Mouse (Mus musculus) heart, adult 2 months (tissue): ENCODE data around the gene Arcn1. TPM values are rescaled to one million over a fixed set of nuclear protein-coding genes. Genes with fewer than 3 reads are reported as not detected.

Experiments
- DNase-seq, 2 experiments: peaks; one replicate each; pipeline ENCODE4 v3.0.0; 2021
- H3K27ac ChIP-seq: fragments of 200-600 bp; 2 replicates; pipeline ENCODE4 v1.8.1; 2022
- H3K27me3 ChIP-seq: fragments of 200-500 bp; 2 replicates; pipeline ENCODE4 v1.6.1; 2012; ENCODE audit warnings: mild to moderate bottlenecking, low read length, inconsistent platforms, mixed read lengths; ENCODE audit not compliant: control insufficient read depth, insufficient read depth
- H3K36me3 ChIP-seq: fragments of 200-500 bp; 2 replicates; pipeline ENCODE4 v1.6.1; 2012; ENCODE audit warnings: low read length, inconsistent platforms; ENCODE audit not compliant: control insufficient read depth, insufficient read depth
- H3K4me1 ChIP-seq: fragments of 200-500 bp; 2 replicates; pipeline ENCODE4 v1.6.1; 2011; ENCODE audit warnings: low read length; ENCODE audit not compliant: control insufficient read depth, insufficient read depth
- H3K4me3 ChIP-seq: fragments of 200-600 bp; 2 replicates; pipeline ENCODE4 v1.8.1; 2022
- H3K79me2 ChIP-seq: fragments of 200-500 bp; replicated peaks from 2 replicates; pipeline ENCODE4 v1.6.1; 2012; ENCODE audit warnings: mild to moderate bottlenecking, inconsistent platforms, low read length, moderate library complexity, mixed read lengths; ENCODE audit not compliant: control insufficient read depth, insufficient read depth
- H3K9ac ChIP-seq: fragments of 200-500 bp; 2 replicates; pipeline ENCODE4 v1.6.1; 2012; ENCODE audit warnings: low read depth, mild to moderate bottlenecking, control low read depth, inconsistent platforms, low read length, mixed read lengths
- CTCF ChIP-seq: fragments of 200-600 bp; IDR thresholded peaks from 2 replicates; pipeline ENCODE4 v1.8.1; 2022; ENCODE audit warnings: antibody characterized with exemption, mild to moderate bottlenecking, moderate library complexity
- EP300 ChIP-seq: fragments of 200-500 bp; IDR thresholded peaks from 2 replicates; pipeline ENCODE4 v1.6.1; 2011; ENCODE audit warnings: low read depth, low read length, control low read depth; ENCODE audit not compliant: insufficient read depth
- POLR2A ChIP-seq: fragments of 200-500 bp; IDR thresholded peaks from 2 replicates; pipeline ENCODE4 v1.6.1; 2011; ENCODE audit warnings: mild to moderate bottlenecking, low read depth, low read length, control low read depth; ENCODE audit not compliant: insufficient read depth
- WGBS: fragments of 180-500 bp; shearing (Covaris S2); methylation state at CpG from one replicate; pipeline ENCODE4 v1.1.7; 2018; 5-methylcytosine and 5-hydroxymethylcytosine counted together
- intact Hi-C: fragments of 180-260 bp; cut with DNase I; formaldehyde crosslinking; loops from one replicate; pipeline ENCODE4 v1.15.1; 2025
- polyA plus RNA-seq: library from polyadenylated mRNA; depleted of rRNA; stranded (reverse); fragments of >200 nt; gene quantifications from 2 replicates; pipeline ENCODE4 v1.2.3, GENCODE M21; 2012
- total RNA-seq, 2 experiments: library from RNA; stranded (reverse); gene quantifications; 2 replicates each; pipeline ENCODE4 v1.2.3; 2021

The Arcn1 gene
- total and polyA plus RNA-seq, 3 experiments: 28.2 to 93.9 (median 78.6) TPM

GRCm38 (mm10) chr9:44719632-44720357 lies 47.9 kb downstream of the Arcn1 start:
- Histone ChIP-seq H3K4me1 (peaks cover 25% of the 10 kb centered on the region), H3K27ac (peak overlapping the region; percentile 90)

GRCm38 (mm10) chr9:44718937-44719631 lies 48.6 kb downstream of the Arcn1 start:
- DNase-seq: no peak
- H3K27ac ChIP-seq: peak overlapping the region; percentile 90
- intact Hi-C loops: no loop called here
- TF ChIP-seq POLR2A (no peak), CTCF (no peak), EP300 (no peak)
- H3K27me3 ChIP-seq: no peaks in the 10 kb centered on the region
- H3K9ac ChIP-seq: no peak overlapping the region
- WGBS: 73% methylated on average over 12 of the region's 12 CpGs
- H3K4me1 ChIP-seq: peaks cover 22% of the 10 kb centered on the region
- peaks cover 2% of the 10 kb centered on the region for H3K79me2 ChIP-seq
- peaks cover 14% of the 10 kb centered on the region for H3K36me3 ChIP-seq
- no peak overlapping the region for H3K4me3 ChIP-seq

More at GRCm38 (mm10) chr9:44719632-44720357, 47.9 kb downstream of the Arcn1 start:
- peak in 1 of 2 experiments; percentile 34 for DNase-seq
- H3K27me3 ChIP-seq: no peaks in the 10 kb centered on the region
- WGBS: 61% methylated on average over 8 of the region's 8 CpGs
- intact Hi-C loops: no loop called here
- peaks cover 15% of the 10 kb centered on the region for H3K36me3 ChIP-seq
- H3K79me2 ChIP-seq: peaks cover 2% of the 10 kb centered on the region
- TF ChIP-seq EP300 (0 out of 2 replicates have a peak, but pooled peaks have one; percentile 25), POLR2A (no peak)
- no peak overlapping the region for H3K9ac ChIP-seq
- no peak overlapping the region; the same call in 1 of the 2 replicates for H3K4me3 ChIP-seq

GRCm38 (mm10) chr9:44717822-44718242 lies 49.8 kb downstream of the Arcn1 start:
- peak; percentile 75 to 86 for DNase-seq
- Histone ChIP-seq H3K36me3 (peaks cover 5% of the 10 kb centered on the region; the same call in 1 of the 2 replicates), H3K9ac (no peak overlapping the region), H3K79me2 (peaks cover 2% of the 10 kb centered on the region), H3K27ac (peak overlapping the region; percentile 70), H3K27me3 (no peaks in the 10 kb centered on the region), H3K4me3 (no peak overlapping the region), H3K4me1 (peaks cover 16% of the 10 kb centered on the region)
- intact Hi-C loops: no loop called here
- 60% methylated on average over 10 of the region's 10 CpGs for WGBS
- TF ChIP-seq POLR2A (no peak), EP300 (peak; percentile 81; the same call in 1 of the 2 replicates), CTCF (no peak)

GRCm38 (mm10) chr9:44716997-44717821 lies 50.4 kb downstream of the Arcn1 start:
- no peak for DNase-seq
- TF ChIP-seq CTCF: no peak
- TF ChIP-seq POLR2A: no peak
- TF ChIP-seq EP300: no peak
- Histone ChIP-seq H3K36me3 (0 out of 2 replicates have a peak, but pooled peaks cover 2% of the 10 kb centered on the region), H3K4me1 (peaks cover 15% of the 10 kb centered on the region), H3K9ac (no peak overlapping the region), H3K27ac (peak overlapping the region; percentile 44; the same call in 1 of the 2 replicates), H3K27me3 (no peaks in the 10 kb centered on the region), H3K4me3 (no peak overlapping the region), H3K79me2 (peaks cover 2% of the 10 kb centered on the region)
- whole genome bisulfite sequencing: 76% methylated on average over 6 of the region's 6 CpGs
- intact Hi-C loops: no loop called here

GRCm38 (mm10) chr9:44715705-44716362 lies 51.8 kb downstream of the Arcn1 start:
- Histone ChIP-seq H3K27ac (no peak overlapping the region), H3K27me3 (no peaks in the 10 kb centered on the region), H3K4me1 (peaks cover 12% of the 10 kb centered on the region), H3K4me3 (no peak overlapping the region), H3K9ac (no peak overlapping the region), H3K79me2 (peaks cover 2% of the 10 kb centered on the region), H3K36me3 (0 out of 2 replicates have a peak, but pooled peaks cover 2% of the 10 kb centered on the region)
- no peak for DNase-seq
- intact Hi-C loops: no loop called here
- 95% methylated on average over 29 of the region's 29 CpGs for WGBS
- TF ChIP-seq CTCF (no peak), EP300 (no peak), POLR2A (no peak)
